Mouse (Mus musculus): Measurements from ENCODE around the gene Npepl1. TPM values are rescaled to one million over a fixed set of nuclear protein-coding genes. Genes with fewer than 3 reads are reported as not detected.

The Npepl1 gene
- polyA plus RNA-seq, 1 experiment, result 92.6 TPM

DNA sequence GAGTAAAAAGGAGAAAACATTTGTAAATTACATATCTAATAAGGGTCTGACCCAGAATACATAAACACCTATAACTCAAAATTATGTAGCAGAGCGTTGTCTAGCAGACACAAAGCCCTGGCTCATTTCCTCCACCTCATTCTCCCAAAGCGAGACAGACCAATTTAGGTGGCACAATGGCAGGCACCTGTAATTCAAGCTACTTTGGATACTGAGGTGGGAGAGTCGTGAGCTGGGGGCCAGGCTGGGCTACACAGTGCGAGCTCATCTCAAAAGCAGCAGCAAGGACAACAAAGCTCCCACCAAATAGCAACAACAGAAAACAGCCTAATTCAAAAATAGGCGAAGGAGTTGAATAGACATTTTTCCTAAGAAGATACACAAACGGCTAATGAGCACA is 18.8 kb downstream of the Npepl1 start:
- 86% methylated on average over 6 of the region's 6 CpGs for WGBS
- TF ChIP-seq POLR2A (IDR thresholded peaks at IDR 0.05; ENCODE audit: low read depth, low read length), result no peak
- Histone ChIP-seq H3K4me1 (ENCODE audit: control insufficient read depth, insufficient read depth, insufficient read length) (no peaks in the 10 kb centered on the region), H3K27ac (ENCODE audit: insufficient read depth, low read length) (no peak overlapping the region), H3K4me3 (ENCODE audit: extremely low read depth, insufficient read depth, insufficient read length) (no peak overlapping the region), H3K27me3 (ENCODE audit: control insufficient read depth, insufficient read depth, low read length) (no peaks in the 10 kb centered on the region), H3K36me3 (ENCODE audit: control insufficient read depth, insufficient read depth, low read length) (no peaks in the 10 kb centered on the region)
- no peak for DNase-seq (ENCODE audit: low read depth in 1 of 2, low spot score in 2 of 2)

DNA sequence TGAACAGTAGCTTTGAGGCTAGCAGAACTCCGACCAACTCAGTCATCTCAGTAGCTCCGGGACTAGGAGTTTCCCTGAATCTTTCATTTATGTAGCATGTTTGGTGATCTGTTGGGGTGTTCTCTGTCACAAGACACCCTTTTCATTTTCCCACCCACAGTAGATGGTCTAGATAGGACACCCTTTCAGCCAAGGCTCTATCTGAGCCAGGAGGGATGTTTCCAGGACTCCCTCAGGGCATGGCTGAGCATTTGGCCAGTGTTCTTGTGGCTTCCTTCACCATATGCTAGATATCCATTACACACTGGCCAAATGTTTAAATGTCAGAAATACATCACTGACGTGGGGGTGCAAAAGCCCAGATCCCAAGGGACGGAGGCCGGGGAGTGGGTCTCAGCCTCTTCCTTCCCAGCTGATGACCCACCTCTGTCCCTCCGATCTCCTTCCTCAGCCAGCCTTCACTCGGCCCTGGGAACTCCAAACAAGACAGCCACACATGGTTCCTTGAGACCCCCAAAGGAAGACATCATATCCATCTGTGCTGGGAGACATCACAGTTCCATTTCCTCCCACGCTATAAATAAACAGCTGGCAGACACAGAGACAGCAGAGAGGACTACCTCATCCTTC is 20.4 kb downstream of the Npepl1 start:
- Histone ChIP-seq H3K36me3 (ENCODE audit: control insufficient read depth, insufficient read depth, low read length) (no peaks in the 10 kb centered on the region), H3K27me3 (ENCODE audit: control insufficient read depth, insufficient read depth, low read length) (no peaks in the 10 kb centered on the region), H3K4me1 (ENCODE audit: control insufficient read depth, insufficient read depth, insufficient read length) (no peaks in the 10 kb centered on the region), H3K4me3 (ENCODE audit: extremely low read depth, insufficient read depth, insufficient read length) (no peak overlapping the region), H3K27ac (ENCODE audit: insufficient read depth, low read length) (no peak overlapping the region)
- no peak for TF ChIP-seq POLR2A (IDR thresholded peaks at IDR 0.05; ENCODE audit: low read depth, low read length)
- TF ChIP-seq CTCF (IDR thresholded peaks at IDR 0.05; ENCODE audit: extremely low read depth, insufficient read depth, insufficient read length, insufficient replicate concordance), result no peak
- no peak for DNase-seq (ENCODE audit: low read depth in 1 of 2, low spot score in 2 of 2)
- WGBS, result 84% methylated on average over 8 of the region's 8 CpGs

DNA sequence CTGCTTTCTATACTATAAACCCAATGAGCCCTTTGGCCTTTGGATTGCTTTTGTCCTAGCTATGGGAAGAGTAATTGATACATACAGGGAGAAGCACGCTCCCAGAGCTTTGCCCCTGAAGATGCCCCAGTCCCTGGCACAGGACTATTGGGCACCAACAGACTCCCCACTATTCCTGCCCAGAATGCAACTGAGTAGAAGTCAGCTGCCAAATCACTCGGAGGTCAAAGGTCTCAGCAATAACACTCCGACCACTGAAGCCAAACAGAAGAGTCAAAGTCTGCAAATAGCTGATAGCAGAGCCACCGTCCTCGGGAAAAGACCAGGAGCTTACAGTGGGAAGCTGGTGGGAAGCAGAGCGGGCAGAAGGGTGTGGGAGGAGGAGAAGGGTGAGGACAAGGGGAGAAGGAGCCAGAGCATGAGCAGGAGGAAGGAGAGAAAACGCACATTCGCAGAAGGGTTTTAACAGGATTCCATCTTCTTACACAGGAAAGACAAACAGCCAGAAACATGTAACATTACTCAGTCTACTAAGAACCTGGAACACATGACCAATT is 22.3 kb downstream of the Npepl1 start:
- TF ChIP-seq POLR2A (IDR thresholded peaks at IDR 0.05; ENCODE audit: low read depth, low read length) (no peak), CTCF (IDR thresholded peaks at IDR 0.05; ENCODE audit: extremely low read depth, insufficient read depth, insufficient read length, insufficient replicate concordance) (no peak)
- Histone ChIP-seq H3K36me3 (ENCODE audit: control insufficient read depth, insufficient read depth, low read length) (no peaks in the 10 kb centered on the region), H3K27ac (ENCODE audit: insufficient read depth, low read length) (no peak overlapping the region), H3K27me3 (ENCODE audit: control insufficient read depth, insufficient read depth, low read length) (no peaks in the 10 kb centered on the region), H3K4me1 (ENCODE audit: control insufficient read depth, insufficient read depth, insufficient read length) (no peaks in the 10 kb centered on the region), H3K4me3 (ENCODE audit: extremely low read depth, insufficient read depth, insufficient read length) (no peak overlapping the region)
- 87% methylated on average over 8 of the region's 8 CpGs for whole genome bisulfite sequencing
- no peak for DNase-seq (ENCODE audit: low read depth in 1 of 2, low spot score in 2 of 2)

DNA sequence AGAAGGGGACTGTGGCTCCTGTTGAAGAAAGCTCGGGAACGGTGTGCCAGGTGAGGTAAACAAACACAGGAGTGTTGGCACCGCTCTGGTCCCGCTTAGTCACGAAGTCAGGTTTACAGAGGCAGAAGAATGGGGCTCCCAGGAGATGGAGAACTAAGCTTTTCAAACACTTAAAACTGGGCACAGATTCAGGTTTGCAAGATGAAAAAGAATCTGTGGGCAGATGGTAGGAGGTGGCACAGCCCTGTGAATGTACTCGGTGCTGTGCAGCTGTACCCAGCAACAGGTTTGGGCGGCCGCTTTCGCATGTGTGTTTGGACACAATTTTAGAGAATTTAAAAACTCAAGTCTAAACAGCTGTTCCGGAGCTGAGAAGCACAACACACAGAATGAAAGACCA is 48.9 kb downstream of the Npepl1 start:
- WGBS, result 94% methylated on average over 10 of the region's 10 CpGs
- TF ChIP-seq POLR2A (IDR thresholded peaks at IDR 0.05; ENCODE audit: low read depth, low read length) (no peak), CTCF (IDR thresholded peaks at IDR 0.05; ENCODE audit: extremely low read depth, insufficient read depth, insufficient read length, insufficient replicate concordance) (no peak)
- Histone ChIP-seq H3K27ac (ENCODE audit: insufficient read depth, low read length) (no peak overlapping the region), H3K4me1 (ENCODE audit: control insufficient read depth, insufficient read depth, insufficient read length) (no peaks in the 10 kb centered on the region), H3K27me3 (ENCODE audit: control insufficient read depth, insufficient read depth, low read length) (no peaks in the 10 kb centered on the region), H3K36me3 (ENCODE audit: control insufficient read depth, insufficient read depth, low read length) (no peaks in the 10 kb centered on the region), H3K4me3 (ENCODE audit: extremely low read depth, insufficient read depth, insufficient read length) (no peak overlapping the region)
- no peak for DNase-seq (ENCODE audit: low read depth in 1 of 2, low spot score in 2 of 2)

DNA sequence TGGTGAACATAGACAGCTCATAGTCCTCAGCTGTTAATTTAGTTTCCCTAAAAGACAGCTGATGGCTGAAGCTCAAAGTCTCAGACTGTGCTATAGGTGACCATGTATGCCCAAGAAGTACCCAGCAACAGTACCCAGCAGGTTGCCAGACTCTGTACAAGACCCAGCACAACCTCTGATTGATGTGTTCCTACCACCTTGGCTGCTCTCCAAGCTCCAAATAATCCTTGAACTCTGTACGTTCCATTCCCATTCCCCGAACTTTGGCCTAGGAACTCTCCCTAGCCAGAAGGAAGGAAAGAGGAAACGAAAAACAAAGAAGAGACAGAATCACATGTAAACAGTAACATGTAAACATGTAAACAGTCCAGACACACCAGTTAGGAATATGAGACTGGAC is 50.3 kb downstream of the Npepl1 start:
- H3K27me3 ChIP-seq (ENCODE audit: control insufficient read depth, insufficient read depth, low read length), result no peaks in the 10 kb centered on the region
- no peaks in the 10 kb centered on the region for H3K36me3 ChIP-seq (ENCODE audit: control insufficient read depth, insufficient read depth, low read length)
- no peak for DNase-seq (ENCODE audit: low read depth in 1 of 2, low spot score in 2 of 2)
- H3K4me3 ChIP-seq (ENCODE audit: extremely low read depth, insufficient read depth, insufficient read length), result no peak overlapping the region
- TF ChIP-seq POLR2A (IDR thresholded peaks at IDR 0.05; ENCODE audit: low read depth, low read length) (no peak), CTCF (IDR thresholded peaks at IDR 0.05; ENCODE audit: extremely low read depth, insufficient read depth, insufficient read length, insufficient replicate concordance) (no peak)
- 82% methylated on average over 3 of the region's 3 CpGs for WGBS
- H3K27ac ChIP-seq (ENCODE audit: insufficient read depth, low read length), result no peak overlapping the region
- no peaks in the 10 kb centered on the region for H3K4me1 ChIP-seq (ENCODE audit: control insufficient read depth, insufficient read depth, insufficient read length)

Other genes with a start within 250 kb of the Npepl1 start
- 36.0 and 44.0 TPM in 2 replicates for gene Stx16, start 34.0 kb upstream of the Npepl1 start, polyA plus RNA-seq (2012; rRNA removed)
- gene Gnas, start 174.0 kb downstream of the Npepl1 start, polyA plus RNA-seq (2012; rRNA removed), result 515 and 602 TPM in 2 replicates
- gene Gm20721, start 236.4 kb downstream of the Npepl1 start, polyA plus RNA-seq (2012; rRNA removed), result 0.09 and 0.16 TPM in 2 replicates

Measured in spleen, adult 2 months (tissue).